Mouse (Mus musculus) embryo, embryonic 10 days (tissue): ENCODE results near the gene Erich6b.

ENCODE experiments used
- DNase-seq: peaks from one replicate; pipeline ENCODE4 v3.0.0-alpha.2; 2015; ENCODE audit warnings: low spot score

The Erich6b gene

DNA sequence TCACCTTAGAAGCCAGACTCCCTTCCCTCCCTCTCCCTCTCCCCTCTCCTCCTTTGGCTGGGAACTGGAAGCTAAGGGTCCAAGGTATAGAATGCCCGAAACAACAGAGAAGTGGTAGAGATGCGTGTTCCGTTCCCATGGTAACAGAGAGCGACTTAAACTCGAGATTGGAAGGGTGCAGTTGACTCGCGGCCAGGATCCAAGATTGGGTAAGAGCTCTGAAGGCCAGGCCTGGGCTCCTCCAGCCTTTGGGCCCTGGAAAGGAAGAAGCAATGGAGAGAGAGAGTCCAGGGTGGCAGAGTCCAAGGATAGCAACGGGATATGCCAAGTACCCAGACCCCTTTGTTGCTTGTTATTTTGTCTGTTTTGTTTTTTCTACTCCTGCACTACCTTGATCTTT is at the start of gene Erich6b:
Gene Erich6b (plus strand): TSS at position 180 of the 400 bp plus-strand sequence.
- DNase-seq = no peak

DNA sequence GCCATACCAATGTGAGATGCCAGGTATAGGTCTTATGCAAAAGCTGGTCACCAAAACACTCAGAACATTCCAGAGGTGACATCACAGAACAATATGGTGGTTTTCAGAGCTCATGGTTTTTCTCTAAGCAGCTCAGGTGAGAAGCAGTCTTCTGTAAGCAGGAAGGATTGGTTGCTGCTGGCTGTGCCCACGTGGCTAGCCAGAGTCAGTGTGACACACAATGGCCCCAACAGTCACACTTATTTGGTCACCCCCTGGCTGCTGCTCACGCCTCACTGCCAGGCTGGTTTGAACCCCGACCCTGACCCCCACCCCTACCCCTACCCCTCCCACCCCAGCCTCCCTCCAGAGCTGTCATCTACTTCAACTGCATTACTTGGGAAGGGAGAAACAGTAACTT is 49.1 kb upstream of the Erich6b start, which contains the start of gene Spert:
Gene Spert (minus strand): TSS at position 139 of the 400 bp plus-strand sequence.
- no peak for DNase-seq

DNA sequence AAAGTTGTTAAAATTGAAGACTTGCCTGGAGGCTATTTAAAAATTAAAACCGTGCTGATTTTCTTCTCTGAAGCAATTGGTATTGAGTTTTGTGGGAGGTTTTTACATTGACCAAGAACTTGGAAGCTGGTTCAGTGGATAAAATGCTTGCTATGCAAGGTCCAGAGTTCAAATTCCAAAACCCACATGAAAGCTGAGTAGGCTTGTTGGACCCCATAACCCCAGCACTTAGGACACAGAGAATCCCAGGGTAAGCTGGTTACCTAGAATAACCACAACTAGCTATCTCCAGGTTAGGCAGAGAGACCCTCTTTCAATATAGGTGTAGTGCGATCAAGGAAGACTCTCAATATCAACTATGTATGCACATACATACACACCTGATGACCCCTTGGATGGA is 32.9 kb upstream of the Erich6b start:
- no peak for DNase-seq

DNA sequence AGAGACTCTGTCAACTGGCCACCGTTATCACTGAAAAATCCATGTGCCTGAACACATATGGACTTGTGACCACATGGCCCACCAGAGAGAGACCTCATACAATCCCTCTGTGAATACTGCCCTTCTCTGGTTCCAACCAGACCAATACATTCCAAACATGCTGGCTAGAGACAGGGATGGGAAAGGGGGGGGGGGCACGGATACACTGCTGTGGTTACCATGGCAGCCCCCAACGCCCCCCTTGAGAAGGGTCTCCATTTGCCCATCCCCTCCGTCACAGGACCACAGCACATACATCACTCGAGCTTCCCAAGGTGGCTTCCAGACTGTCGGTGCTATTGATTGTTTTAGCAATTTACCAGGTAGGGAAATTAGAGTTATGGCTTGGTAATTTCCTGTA is 25.7 kb upstream of the Erich6b start:
- no peak for DNase-seq

DNA sequence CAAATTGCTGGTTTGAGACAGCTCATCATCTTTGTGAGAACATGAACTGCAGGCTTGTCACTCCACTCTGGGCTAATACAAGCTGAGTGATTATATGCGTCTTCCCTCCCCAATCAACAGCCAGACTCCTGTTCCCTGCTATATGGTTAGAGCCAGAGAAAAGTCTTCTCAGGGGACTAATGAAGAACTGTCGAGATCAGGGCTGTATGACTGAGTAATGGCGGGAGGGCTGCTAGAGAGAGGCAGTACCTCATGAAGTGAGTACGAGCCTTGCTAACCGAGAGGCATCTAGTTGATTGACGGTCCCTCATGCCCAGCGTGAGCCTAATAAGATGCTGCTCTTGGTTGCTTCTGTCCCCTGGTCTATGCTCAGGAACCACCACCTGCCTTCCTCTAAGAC is 19.1 kb upstream of the Erich6b start:
- no peak for DNase-seq

DNA sequence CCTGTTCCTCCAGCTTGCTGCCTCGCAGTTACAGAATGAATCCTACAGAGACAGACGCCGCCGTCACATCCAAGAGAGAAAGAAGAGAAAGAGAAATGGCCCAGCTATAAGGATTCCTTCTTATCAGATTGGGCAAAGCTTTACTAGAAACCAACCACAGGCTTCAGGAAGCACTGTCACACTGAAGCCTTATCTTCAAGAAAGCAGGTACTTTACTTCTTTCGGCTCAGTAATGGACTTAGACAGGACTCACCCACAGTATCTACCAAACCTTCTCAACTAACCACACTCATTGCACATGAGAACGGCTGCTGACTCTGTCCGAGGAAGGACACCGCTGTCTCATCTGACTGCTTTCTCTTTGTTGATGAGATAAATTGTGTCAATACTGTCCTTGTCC is 13.2 kb upstream of the Erich6b start:
- no peak for DNase-seq

DNA sequence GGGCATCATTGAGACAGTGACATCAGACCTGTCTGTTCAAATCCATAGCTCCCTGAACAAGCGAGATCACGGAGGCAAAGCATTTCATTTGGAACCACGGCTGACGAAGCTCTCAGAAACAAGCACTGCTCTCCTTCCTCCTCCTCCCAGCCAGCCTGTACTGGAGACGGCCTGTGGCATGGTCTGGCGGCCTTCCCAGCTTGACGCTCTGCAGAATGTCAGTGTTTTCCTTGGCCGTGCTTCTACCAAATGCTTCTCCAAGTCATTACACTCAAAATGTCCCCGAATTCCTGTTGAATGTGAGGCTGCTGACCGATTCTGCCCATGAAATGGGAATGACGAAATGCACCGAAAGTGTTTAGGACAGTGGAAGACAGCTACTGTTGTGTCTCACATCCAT is 6.7 kb upstream of the Erich6b start:
- no peak for DNase-seq

DNA sequence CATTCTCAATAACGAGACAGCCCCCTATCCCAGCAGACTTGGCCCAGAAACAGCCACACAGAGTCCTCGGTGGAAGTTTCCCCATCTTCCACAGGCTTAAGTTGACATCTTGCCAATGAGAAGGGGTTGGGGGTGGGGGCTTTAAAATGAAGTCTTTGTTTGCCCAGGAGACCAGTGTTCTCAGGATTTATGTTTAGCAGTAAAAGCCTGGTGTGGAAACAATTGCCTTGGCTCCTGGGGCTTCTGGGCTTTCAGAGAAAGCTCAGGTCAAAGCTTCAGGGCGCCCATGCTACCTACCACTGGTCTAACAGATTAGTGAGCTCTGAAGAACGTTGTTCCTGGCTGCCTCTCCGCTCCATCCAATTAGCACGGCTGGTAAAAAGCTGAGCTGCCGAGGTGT is 6.0 kb upstream of the Erich6b start:
- no peak for DNase-seq

DNA sequence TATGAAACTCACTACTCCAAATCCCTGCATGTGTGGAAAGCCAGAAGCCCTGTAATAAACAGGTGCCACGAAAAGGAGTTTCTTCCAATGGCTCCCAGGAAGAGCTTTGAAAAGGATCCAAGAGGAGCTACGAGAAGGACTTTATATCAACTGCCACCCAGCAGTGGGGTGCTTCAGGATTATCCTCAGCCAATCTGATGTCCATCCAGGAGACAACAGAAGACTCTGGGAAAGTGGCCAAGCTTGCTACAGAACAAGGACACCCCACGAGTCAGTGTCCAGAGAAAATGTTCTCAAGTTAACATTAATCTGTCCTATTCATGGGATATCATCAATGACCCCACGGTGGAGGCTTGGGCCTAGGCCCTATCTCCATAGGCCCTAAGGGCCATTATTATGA is 4.4 kb upstream of the Erich6b start:
- no peak for DNase-seq

DNA sequence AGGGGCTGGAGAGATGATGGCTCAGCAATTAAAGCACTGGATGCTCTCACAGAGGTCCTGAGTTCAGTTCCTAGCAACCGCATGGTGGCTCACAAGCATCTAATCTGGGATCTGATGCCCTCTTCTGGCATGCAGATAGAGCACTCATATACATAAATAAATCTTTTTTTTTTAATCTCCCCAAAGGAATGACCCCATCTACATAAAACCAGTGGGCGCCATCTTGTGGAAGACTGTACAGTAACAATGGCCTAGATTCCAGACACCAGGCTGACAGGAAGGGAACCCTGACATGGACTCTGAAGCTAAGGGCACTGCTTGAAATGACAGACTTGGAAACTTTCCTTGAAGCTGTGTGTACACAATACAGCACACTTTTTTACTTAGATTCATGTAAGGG is 1.2 kb upstream of the Erich6b start:
- DNase-seq = peak; percentile 36

DNA sequence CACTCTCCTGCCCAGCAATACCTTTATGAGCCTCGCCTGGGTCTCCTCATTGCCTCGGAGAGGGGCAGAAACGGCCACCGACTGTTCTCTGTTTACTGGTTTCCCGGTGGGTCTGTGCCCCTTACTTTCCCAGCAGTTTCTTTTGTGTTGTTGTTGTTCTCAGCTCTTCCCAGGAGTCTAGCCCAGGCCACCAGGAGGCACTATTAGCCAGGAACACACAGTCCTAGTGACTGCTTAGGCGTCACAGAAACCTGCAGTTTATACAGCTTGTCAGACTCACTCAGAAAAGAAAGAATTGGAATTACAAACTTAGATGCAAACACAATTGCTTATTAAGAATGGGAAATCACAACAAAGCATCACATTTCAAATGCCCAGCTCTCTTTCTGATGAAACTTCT is 690 bp upstream of the Erich6b start:
- DNase-seq = peak; percentile 39

DNA sequence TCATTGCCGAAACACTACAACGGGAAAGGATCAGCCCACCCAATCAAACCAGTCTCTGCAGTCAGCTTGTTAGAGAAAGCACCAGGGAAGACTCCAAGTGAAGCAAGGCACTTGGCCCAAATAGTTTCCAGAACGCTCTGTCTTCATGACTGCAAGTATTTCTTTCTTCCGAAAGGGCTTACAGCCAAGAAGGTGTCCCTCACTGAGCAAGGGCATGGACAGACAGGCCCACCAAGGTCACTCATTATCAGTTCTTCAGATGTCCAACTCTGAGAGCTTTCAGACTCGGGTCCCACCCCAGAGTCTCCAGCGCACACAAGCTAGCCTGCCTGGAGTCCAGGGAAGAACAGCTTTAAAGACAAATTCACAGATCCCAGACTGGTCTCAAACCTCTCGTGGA is 3.4 kb downstream of the Erich6b start:
- DNase-seq = no peak

DNA sequence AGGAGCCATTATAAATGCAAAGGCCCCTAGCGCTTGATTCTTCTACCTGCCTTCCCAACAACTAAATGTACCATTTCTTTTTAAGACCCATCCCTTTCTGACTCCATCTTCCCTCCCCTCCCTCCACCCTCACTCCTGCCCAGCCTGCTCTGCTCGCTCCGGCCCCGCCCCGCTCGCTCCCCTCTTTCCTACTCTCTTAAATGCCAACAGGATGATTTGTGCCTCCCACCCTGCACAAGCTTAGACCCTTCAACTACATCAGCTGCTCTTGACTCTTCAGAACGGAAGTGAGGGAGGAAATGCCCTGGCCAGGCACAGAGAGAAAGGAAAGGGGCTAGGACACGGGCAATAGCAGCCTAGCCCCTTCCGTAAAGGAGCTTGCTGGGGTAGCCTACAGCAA is 4.0 kb downstream of the Erich6b start:
- DNase-seq = no peak

DNA sequence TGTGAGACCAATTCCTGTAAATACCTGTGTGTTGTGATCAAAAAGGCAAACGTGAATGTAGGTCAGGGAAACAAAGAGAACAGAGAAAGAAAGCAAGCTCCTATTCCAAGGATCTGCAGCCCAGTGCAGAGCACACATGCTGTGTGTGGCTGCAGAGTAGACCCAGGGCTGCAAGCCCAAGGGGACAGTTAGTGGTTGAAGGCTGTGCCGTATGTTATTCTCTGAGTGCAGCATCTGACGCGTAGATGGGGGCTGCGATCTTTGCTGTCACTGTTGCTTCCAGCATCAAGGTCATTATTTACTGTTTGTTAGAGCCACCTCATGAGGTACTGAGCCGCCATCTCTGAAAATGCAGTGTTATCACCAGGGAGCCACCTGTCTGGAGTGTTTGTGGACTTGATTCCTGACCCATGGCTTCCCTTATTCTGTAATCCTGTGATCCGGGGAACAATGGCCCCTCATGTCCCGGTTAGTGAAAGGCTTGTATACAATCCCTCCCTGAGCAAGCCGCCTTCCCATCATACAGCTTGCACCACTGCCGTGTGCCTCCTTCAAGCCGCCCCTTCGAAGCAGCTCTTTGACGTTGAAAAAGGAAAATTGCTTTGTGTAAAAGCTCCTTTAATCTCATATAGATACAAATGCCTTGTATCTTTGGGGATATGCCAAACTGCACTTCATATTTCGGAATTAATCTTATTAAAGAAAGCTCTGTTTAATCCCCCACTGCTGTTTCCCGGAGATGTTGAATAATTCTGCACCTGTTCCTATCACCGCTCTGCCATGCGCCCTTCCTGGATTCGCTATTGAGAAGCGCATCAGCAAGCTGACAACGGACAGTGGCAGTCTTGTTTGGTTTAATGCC is 5.1 kb downstream of the Erich6b start:
- DNase-seq = no peak

DNA sequence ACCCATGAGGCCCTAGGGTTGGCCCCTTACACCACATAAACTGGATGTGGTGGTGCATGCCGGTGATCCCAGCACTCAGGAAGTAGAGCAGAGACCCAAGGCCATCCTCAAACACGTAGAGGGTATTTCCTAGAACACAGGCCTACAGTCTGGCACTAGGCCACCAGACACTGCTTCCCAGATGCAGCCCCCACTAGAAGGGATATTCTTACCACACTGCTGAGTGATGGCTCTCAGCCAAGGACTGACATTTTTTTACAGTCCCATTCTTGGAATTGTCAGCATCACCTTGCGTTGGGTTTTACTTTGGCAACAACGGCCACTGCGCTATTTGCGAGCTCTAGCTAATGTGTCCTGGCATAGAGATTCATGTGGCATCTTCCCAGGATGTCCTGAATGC is 18.9 kb downstream of the Erich6b start:
- DNase-seq = no peak

DNA sequence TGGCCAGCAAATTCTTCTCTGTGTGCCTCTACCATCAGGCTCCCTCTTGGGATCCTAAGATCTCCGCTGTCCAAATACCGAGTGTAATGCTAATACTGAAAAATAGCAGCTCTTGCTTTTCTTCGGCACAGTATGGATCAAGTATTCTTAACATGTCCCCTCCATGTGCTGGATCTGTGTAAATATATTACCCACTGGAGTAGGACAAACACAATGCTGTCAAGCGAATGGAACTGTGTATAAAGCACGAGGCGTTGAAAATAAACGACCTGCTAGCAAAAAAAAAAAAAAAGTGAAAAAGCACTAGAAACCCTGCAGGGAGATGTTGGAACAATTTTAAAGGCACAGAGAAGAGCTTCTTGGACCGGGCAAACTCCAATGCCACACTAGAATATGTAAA is 19.5 kb downstream of the Erich6b start:
- no peak for DNase-seq

DNA sequence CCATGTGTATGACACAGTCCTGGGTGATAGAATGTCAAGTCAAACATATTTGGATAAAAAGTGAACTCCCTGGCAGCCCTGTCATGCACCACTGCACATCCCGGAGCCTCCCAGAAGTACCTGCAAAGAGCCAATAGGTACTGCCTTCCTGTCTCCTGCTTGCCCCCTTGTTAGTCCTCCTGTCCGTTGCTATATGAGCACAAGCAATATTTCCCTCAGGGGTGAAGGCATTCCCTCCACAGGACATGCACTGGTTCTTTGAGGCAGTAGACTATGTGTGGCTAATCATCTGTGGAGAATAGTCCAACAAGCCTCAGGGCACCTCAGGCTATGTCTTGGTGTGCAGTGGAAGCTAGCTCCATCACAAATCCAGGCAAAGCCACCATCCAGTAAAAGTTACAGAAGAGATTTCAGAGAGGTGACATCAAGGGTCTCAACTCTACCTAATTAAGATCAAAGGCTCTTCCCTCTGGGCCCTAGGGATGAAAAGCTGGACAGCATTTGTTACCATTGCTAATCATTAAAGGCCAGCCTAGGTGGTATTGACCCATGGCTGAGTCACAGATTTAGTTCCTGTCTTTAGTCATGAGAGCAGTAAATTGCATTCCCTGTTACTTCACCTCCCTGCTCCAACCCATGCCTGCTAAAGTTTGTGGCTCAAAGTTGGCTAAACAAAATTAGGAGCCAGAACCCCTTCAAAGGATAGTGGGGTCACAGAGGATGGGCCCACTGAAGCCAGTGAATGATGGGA is 23.5 kb downstream of the Erich6b start:
- DNase-seq = no peak

DNA sequence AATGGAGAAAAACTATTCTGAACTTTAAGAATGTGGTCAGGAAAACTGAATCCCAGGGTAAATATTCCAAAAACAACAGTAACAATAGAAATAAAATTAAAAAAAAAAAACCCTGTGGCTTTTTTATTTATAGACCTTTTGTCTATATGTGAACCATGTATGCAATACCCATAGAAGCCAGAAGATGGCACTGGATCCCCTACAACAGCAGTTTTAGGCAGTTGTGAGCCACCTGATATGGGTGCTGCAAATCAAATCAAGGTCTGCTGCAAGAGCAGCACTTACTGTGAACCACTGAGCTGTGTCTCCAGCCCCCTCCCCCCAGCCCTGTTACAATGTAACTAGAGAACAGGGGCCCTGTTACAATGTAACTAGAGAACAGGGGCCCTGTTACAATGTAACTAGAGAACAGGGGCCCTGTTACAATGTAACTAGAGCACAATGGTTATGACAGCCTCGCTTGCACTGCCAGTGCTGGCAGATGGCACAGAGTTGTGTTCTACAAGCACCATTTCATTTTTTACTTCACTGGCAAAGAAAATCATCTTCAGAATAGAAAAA is 27.1 kb downstream of the Erich6b start:
- DNase-seq = no peak

DNA sequence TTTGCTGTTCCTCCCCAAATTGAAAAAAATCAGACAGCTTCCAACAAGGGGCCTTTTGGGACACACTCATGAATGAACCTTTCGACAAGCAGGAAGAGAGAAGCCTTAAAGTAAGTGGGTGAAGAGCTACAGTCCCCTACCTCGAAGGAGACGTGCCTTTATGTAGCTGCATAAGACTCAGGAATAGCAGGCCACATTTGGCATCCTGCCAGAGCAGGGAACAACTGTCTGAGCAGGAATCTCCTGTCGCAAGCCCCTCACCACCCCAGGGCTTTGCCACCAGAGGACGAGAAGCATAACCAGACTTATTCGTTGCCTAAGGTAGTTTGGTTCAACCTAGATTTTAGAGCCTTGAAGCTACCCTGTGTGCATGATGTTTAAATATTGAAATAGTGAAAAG is 34.3 kb downstream of the Erich6b start:
- DNase-seq = no peak

DNA sequence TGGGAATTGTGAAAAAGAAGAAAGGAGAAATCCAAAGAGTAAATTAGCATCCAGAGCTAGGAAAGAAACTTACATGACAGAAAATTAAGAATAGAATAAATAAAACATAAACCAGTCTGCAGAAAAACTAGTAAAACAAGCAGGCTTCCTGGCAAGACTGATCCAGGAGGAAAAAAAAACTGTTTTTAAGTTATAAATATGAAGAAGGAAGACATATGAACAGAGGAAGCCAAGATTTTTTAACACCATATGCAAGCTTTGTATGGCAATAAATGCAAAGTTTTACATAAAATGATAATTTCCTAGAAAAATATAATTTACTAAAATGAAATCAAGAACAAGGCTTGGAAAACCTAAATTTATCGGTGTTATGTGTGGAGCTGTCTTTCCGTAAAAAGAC is 48.4 kb downstream of the Erich6b start:
- no peak for DNase-seq

DNA sequence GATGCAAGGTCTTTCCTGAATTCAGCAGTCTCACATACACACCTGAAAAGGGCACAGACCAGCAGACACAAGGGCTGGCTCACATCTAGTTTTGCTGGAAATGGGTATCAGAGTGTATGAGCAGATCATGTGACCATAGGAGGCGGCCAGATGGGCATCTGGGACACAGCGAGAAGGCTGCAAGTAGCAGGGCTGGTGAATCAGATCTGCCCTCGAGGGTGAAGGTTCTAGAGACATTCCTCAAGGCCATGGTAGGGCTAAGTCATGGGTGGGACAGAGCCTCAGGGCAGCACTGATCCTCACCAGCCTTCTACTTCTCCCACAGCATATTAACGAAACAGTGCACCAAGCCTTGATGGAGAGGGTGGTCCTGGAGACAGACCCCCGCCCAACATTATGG is 54.0 kb downstream of the Erich6b start:
- DNase-seq = no peak

DNA sequence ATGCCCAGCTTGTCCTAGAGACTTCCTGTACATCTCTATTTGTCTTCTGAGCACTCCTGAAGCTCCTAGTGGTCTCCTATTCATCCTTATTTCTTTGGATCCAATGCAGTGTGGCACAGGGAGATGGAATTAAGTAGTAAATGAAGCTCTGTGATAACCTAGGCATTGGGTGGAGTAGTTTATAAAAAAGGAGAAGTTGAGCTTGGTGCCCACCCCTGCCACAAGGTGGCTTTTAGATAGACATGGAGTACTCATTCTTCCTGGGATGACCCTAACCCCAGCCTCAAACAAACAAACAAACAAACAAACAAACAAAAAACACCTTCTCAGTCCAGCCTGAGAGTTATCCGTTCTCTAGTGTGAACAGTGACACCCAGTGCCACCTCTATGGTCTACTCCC is 55.9 kb downstream of the Erich6b start:
- DNase-seq = no peak

DNA sequence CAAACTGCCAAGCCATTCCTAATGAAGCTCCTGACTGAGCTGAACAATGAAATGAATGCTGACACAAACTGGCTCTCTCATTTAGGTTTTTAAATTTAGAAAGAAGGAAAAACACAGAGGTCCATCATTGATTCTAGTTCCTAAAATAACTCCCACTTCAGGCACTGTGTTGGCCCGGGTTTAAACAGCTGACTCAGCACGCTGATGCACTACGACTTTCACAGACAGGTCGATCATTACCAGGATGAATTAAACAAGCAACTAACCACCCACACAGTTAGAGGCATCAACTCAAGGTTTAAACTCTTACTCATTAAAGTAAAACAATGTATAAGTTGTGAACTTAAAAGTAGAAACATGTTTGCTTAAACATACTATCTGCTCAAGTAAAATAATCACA is 64.6 kb downstream of the Erich6b start:
- no peak for DNase-seq
